Mouse (Mus musculus): ENCODE measurements at regions not wholly inside any gene's neighbourhood (a gene's known extent, or its start where the extent isn't known, plus 50 kb on each side); places are given as distances from the start of the nearest gene placed in this dataset.

GRCm38 (mm10) chr13:39631506-39632132 lies 670.9 kb upstream of the Slc35b3 start:
- 64% methylated on average over 8 of the region's 8 CpGs for WGBS (ENCODE audit: insufficient replicate concordance)
- Histone ChIP-seq H3K4me3 (ENCODE audit: insufficient read depth in 1 of 2, low read depth in 2 of 2, low read length in 2 of 2) (no peak overlapping the region), H3K9ac (replicated peaks) (no peak overlapping the region), H3K4me2 (ENCODE audit: low read depth) (no peak overlapping the region), H3K27me3 (ENCODE audit: control insufficient read depth, insufficient read depth, low read length) (no peaks in the 10 kb centered on the region), H3K4me1 (replicated peaks; ENCODE audit: control insufficient read depth in 2 of 2, insufficient read depth in 2 of 2, low read length in 1 of 2) (no peaks in the 10 kb centered on the region), H3K9me3 (ENCODE audit: control insufficient read depth, low read length) (no peaks in the 10 kb centered on the region), H3K36me3 (replicated peaks; ENCODE audit: control insufficient read depth, insufficient read depth, low read depth) (no peaks in the 10 kb centered on the region), H3K27ac (no peak overlapping the region)
- ATAC-seq (ENCODE audit: insufficient read depth) (no peak), DNase-seq (ENCODE audit: low read depth in 3 of 3, low spot score in 3 of 3) (no peak)
- TF ChIP-seq EP300 (IDR thresholded peaks at IDR 0.05; ENCODE audit: low read depth), result no peak
- TF ChIP-seq CTCF (IDR thresholded peaks at IDR 0.05; ENCODE audit: low read depth), result no peak
